Mouse (Mus musculus) monocyte, adult 2 months (primary cell): ENCODE measurements around the gene Tfeb.

Source experiments
- DNase-seq, 2 experiments: peaks; one replicate each; pipeline ENCODE4 v3.0.0; 2022; ENCODE audit warnings: low spot score in 2 of 2, low read depth in 1 of 2

The Tfeb gene

GRCm38 (mm10) chr17:47831161-47831560 lies 94.3 kb downstream of the Tfeb start:
- DNase-seq, result no peak

- DNase-seq, result no peak
These were observed 94.9 kb downstream of the Tfeb start for GRCm38 (mm10) chr17:47831772-47832171.

GRCm38 (mm10) chr17:47832501-47833028 lies 95.7 kb downstream of the Tfeb start:
- DNase-seq, result no peak

GRCm38 (mm10) chr17:47833029-47833627 lies 96.3 kb downstream of the Tfeb start:
- no peak for DNase-seq

- no peak for DNase-seq
These were observed 97.0 kb downstream of the Tfeb start for GRCm38 (mm10) chr17:47833628-47834481.

- no peak for DNase-seq
These were observed 97.6 kb downstream of the Tfeb start, which contains the start of gene Mdfi for GRCm38 (mm10) chr17:47834482-47834767. TSS of gene Mdfi (minus strand) at chr17:47834691.

- no peak for DNase-seq
These were observed 101.0 kb downstream of the Tfeb start for GRCm38 (mm10) chr17:47837808-47838207.

- DNase-seq, result no peak
These were observed 104.7 kb downstream of the Tfeb start for GRCm38 (mm10) chr17:47841521-47841920.
